Mouse (Mus musculus) c-Kit-positive CD71-positive TER-119-negative erythroid progenitor cells, embryonic 14.5 days (primary cell): ENCODE data around the gene Spire2.
"Not testable (repeated sequence)": the region's sequence is repeated elsewhere in the genome, so short reads cannot be mapped to it uniquely, and the experiment has no call there.

Experiments
- DNase-seq: peaks from one replicate; pipeline ENCODE4 v3.0.0-alpha.2; 2013; ENCODE audit warnings: low read depth

The Spire2 gene

DNA sequence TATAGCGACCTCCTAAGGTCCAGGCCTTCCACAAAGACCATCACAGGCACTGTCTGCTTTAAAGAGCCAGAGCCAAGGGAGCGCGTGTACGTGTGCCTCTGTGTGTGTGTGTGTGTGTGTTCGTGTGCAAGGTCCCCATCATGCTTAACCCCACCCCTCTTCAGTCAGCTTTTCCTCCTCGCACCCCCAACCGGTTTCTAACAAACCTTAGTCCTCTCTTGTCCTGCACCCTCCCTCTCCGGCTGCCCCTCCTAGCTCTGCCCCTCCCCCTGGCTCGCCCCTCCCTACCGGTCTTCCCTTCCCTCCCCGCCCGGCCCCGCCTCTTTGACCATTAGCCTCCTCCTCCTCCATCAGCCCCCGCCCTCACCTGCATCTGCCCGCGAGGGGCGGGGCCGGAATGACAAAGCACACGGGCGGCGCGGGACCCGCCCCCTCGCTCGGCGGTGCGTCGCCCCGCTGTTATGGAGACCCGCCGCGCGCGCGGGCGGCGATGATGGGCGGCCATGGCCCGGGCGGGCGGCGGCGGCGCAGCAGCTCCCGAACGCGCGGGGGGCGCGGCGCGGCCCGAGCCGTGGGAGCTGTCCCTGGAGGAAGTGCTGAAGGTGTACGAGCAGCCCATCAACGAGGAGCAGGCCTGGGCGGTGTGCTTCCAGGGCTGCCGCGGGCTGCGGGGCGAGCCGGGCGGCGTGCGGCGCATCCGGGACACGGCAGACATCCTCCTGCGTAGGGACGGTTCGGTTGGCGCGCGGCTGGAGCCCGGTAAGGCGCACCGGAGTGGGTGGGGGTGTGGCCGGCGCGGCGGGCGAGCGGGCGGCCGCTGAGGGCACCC lies at the start of gene Spire2:
Gene Spire2, plus strand, starts transcription at position 452 of the 829 bp plus-strand sequence.
- DNase-seq: peak; percentile 70

DNA sequence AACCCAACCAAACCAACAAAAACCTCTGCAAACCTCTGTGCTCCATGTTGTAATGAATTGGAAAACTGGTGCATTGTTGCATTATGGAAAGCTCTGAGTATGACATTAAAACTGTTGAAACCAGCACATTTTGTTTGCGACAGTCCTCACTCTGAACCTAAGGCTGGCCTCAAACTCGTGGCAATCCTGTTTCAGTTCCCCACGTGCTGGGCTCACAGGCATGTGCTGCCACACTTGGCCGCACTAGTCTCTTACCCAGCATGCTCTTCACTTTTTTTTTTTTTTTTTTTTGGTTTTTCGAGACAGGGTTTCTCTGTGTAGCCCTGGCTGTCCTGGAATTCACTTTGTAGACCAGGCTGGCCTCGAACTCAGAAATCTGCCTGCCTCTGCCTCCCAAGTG lies 49.5 kb upstream of the Spire2 start:
- not testable (repeated sequence) for DNase-seq

DNA sequence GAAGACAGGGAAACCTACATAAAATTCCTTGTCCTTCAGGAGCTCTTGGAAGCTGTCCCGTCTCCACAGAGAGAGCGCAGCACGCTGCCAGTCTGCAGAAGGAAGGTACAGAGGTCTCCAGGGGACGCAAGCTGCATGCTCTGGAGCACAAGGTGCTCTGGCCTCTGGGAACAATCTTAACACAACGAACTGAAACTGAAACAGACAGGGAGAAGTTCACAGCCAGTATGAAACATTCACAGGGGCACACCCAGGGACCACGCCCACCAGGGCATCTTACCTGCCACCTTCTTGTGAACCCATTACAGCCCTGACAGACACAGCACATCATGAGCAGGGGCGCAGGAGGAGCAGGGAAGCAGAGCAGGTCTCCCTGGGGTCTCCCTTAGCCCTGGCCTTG lies 48.5 kb upstream of the Spire2 start:
- DNase-seq: no peak

DNA sequence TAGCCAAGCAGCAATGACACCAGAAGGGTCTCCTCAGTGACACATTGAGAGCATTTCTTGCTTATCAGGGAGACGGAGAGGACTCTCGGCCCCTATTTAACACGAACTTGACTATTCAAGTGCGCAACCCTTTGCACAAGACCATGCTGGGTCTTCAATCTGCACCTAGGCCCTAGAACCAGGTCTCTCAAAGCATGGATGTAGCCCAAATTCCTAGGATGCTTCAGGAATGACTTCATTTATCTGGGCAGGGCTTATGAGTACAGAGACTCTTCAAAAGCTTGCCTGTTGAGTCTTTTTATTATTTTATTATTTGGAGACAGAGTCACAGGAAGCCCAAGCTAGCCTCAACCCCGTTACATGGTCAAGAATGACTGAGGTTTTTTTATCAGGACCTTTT lies 48.0 kb upstream of the Spire2 start:
- no peak for DNase-seq

DNA sequence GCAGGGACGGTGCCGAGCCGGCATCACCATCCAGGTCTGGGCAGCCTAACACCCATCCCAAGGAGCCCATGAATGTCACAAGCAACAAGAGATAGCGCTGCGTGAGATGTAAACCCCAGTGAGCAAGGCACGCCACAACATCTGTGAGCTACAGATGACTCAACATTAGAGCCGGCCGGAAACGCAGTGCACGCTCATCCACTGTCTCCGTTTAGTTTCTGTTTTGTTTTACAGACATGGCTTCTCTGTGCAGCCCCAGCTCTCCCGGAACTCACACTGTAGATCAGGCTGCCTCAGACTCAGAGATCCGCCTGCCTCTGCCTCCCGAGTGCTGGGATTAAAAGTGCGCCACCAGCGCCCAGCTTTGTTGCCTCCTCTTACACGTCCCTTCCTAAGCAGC lies 45.2 kb upstream of the Spire2 start:
- DNase-seq: no peak

DNA sequence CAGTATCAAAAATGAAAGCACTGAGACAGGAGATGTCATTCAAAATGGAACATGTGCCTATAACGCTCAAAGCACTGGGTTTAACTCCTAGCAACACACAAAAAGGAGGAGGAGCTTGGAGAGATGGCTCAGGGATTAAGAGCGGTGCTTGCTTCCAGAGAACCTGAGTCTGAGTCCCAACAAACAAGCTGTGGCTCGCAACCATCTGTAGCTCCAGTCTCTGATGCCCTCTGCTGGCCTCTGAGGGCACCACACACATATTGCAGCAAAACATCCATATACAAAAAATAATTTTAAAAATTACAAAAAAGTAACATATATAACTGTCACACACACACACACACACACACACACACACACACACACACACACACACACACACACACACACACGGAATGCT lies 42.3 kb upstream of the Spire2 start:
- DNase-seq: peak; percentile 23

DNA sequence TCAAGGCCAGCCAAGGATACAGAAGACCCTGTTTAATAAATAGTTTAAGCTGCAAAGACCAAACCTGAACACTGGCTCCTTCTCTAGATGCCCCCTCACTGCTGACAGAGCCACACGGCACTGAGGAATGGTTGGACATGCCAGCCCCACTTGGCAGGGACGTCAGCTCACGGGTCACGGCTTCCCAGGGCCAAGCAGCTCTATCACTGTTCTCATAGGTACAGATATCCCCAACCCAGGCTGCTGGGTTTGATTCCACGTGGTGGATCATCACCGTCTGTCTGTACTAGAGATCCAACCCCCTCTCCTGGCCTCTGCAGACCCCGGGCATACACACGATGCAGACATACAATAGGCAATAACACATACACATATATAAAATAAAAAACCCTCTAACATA lies 41.8 kb upstream of the Spire2 start:
- no peak for DNase-seq

DNA sequence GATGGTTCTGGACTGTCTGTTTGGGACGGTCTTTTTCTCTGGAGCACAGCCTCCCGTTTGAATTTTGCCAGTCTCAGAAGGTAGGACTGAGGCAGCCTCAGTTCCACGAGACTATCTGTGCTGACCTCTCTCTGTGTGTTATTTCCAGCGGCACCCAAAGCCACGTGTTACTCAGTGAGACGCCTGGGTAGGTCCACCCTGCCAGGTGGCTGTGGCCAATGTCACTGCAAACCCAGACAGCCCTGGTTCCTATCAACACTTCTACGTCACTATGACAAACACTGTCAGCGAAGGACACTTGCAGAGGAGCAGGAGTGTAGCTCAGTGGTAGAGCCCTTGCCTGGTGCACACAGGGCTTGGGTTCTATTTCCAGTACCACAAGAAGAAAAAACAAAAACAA lies 40.8 kb upstream of the Spire2 start:
- DNase-seq: no peak

DNA sequence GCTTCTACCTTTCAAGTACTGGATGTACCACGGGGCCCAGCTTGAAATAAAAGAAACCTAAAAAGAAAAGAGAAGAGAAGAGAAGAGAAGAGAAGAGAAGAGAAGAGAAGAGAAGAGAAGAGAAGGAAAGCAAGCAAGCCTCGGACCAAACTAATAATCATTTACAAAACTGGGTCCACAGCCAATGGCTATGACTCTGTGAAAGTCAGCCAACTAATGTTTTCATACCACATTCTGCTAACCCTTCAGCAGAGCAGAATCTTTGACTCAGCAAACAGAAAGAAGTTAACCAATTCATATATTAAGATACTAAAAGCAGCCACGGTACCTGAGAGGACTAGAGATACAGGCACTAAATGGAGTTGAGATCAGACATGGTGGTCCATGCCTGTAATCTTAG lies 40.2 kb upstream of the Spire2 start:
- no peak for DNase-seq

DNA sequence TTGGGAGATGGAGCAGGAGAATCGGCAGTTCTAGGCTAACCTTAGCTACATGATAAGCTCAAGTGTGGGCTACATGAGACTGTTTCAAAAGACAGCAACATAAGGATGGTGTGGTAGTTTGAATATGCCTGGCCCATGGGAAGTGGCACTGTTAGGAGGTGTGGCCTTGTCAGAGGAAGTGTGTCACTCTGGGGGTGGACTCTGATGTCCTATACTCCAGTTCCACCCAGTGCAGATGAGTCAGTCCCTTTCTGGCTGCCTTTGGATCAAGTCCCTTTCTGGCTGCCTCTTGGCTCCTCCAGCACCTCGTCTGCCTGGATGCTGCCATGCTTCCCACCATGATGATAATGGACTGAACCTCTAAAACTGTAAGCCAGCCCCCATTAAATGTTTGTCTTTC lies 39.7 kb upstream of the Spire2 start:
- no peak for DNase-seq

DNA sequence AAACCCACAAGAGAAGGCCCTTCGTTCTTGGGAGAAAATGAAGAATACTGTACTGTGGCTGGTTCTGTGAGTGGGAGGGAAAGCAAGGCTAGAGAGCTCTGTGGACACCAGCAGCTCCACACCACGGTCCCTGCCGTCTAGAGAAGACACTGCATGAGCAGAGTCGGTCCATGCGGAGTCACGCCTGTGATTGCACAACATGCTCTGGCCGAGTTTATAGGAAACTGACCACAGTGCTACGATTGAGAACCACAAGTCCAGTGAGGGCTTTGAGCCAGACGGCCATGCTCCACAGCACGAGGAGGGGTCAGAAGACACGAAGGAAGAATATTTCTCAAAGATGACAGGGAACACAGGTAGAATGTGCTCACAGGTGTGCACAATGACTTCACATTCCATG lies 34.2 kb upstream of the Spire2 start:
- DNase-seq: no peak

DNA sequence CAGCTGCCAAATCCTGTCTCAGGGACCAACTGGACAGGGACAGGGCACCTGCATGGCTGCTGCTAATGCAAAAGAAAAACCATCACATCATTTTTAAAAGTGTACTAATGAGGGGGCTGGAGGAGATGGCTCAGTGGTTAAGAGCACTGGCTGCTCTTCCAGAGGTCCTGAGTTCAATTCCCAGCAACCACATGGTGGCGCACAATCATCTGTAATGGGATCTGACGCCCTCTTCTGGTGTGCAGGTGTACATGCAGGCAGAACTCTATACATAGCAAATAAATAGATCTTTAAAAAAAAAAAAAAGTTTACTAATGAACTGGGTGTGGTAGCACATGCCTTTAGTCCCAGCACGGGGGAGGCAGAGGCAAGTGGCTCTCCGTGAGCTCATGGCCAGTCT lies 23.8 kb upstream of the Spire2 start:
- DNase-seq: no peak

DNA sequence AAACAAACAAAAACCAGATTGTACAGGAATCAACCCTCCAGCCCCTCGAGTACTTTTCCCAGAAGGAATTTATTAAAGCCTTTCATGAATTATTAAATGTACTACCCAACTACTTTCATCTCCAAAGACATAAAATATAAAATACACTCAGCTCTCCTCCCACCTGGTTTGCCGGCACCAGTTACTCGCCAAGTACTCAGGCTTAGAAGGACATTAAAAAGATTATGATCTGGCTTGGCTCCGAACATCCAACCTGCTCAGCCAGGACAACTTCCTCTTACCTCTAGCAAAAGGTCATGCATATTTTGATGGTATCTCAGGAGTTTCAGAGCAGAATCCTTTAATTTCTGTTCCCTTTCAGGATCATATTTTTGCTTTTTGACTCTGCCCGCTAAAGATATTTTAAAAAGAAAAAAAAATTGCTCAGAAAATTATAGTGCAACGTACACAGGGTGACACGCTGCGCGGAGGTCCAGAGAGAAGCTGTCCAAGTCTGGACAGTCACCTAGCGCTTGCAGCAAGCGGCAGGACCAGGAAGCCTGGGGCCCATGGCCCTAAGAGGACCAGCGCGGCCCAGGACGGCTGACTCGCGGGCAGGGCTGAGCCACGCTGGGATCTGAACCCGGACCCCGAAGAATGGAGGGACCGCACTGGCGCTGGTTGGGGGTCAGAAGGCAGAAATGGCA lies 14.6 kb upstream of the Spire2 start:
- DNase-seq: no peak

DNA sequence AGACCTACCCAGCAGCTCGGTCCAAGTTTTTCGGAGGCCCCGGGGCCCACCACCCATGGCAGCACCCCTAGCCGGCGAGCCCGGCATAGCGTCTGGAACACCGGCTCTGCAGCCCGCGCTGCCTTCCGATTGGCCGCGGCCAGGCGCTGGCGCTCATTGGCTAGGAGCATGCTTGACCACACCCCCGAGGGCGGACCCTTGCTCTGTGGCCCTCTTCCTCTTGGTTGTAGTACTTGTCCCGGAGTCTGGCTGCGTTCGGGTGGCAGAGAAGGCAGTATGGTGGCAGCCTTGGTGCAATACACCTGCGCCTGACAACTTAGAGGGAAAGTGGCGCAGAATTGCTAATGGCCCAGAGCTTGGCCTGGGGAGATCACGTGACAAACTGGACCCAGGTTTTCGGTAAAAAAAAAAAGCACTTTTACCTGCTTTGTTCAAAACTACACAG lies 14.0 kb upstream of the Spire2 start, which contains the start of gene Fanca:
Gene Fanca, minus strand, starts transcription at position 110 of the 445 bp plus-strand sequence.
- peak; percentile 93 for DNase-seq

DNA sequence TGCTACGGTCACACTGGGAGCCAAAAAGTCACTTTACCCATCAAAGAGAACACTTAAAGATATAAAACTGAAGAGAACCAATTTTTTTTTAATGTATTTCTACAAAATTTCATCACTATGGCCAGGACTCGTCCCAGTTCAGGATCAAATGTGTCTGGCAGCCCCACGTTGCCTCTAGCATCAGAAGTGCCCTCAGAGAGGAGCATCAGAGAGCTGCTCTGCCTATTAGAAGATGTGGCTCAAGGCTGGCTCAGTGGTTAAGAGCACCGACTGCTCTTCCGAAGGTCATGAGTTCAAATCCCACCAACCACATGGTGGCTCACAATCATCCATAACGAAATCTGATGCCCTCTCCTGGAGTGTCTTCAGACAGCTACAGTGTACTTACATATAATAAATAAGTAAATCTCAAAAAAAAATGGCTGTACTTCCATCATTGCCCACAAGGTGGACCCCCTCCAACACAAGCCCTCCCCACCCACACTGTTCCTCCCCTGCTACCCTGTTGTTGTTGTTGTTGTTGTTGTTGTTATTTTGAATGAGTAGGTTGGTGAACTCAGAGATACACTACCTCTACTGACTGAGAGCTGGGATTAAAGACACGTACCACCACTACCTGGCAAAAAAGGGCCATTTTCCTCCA lies 12.9 kb upstream of the Spire2 start:
- peak; percentile 66 for DNase-seq

DNA sequence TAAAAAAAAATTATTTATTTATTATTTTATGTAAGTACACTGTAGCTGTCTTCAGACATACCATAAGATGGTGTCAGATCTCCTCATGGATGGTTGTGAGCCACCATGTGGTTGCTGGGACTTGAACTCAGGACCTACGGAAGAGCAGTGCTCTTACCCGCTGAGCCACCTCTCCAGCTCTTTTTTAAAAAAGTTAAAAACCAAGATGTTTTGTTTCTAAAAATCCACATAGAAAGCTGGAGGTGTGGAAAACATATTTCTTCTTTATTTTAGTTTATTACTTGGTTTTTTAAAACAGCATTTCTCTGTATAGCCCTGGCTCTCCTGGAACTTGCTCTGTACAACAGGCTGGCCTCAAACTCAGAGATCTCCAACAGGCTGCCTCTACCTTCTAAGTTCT lies 4.0 kb upstream of the Spire2 start:
- DNase-seq: no peak

DNA sequence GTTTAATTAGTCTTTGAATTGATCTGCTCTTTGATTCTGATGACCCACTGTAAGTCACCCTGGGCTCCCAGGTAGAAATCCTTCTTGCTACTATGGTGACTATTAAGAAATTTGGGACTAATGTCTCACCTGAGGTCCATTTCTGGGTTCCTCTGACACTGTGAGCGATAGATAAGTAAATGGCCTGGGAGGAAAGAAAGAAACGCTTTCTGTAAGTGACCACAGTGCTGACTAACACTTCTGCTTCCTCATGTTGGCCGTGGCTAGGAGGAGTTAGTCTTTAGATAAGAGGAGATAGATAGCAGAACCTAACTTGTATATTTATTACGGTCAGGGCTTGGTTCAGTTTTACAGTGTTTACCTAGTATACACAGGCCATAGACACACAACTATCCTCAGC lies 3.2 kb upstream of the Spire2 start:
- DNase-seq: no peak

DNA sequence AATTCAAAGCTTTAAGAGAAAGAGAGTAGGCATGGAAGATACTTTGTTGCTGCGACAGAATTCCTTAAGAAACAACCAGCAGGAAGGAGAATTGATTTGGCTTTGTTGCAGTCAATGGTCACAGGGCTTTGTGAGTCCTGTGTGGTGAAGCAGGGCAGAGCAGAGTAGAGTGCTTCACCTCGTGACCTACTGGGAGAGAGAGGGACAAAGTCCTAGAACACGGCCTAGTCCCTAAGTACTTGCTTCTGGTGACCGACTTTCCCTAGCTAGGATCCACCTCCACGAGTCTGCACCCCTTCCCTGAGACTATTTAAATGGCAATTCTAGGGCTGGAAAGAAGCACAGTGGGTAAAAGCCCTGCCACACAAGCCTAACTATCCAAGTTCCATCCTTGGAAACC lies 2.6 kb upstream of the Spire2 start:
- no peak for DNase-seq

DNA sequence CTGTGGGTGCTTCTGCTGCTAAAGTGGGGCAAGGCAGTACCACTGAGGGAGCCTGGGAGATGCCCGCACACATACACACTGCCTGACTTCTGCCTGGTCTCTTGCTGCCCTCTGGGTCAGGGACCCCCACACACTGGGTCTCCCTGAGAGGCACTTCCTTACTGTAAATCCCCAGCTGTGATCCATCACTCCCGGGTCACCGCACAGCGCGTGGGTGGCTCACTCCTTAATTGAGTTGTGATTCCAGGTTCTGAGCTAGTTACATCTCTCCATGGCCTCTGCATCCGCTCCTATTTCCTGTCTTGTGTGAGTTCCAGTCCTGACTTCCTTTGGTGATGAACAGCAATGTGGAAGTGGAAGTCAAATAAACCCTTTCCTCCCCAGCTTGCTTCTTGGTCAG lies 1.8 kb upstream of the Spire2 start:
- DNase-seq: no peak

DNA sequence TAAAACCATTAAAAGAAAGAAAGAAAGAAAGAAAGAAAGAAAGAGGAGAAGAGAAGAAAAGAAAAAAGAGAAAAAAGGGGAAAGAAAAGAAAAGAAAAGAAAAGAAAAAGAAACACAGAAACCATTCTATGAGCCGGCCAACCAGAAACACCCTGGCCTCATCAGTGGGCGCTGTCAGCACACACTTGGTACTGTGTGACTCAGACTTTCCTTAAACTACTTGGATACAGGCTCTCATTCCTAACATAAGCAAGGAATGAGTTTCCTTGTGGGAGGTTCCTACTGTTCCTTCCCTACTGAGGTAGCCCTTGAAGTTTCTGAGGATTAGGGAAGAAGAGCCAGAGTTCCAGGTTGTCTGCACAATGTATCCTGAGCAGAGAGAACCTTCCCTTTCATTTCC lies 1.2 kb upstream of the Spire2 start:
- DNase-seq: no peak

DNA sequence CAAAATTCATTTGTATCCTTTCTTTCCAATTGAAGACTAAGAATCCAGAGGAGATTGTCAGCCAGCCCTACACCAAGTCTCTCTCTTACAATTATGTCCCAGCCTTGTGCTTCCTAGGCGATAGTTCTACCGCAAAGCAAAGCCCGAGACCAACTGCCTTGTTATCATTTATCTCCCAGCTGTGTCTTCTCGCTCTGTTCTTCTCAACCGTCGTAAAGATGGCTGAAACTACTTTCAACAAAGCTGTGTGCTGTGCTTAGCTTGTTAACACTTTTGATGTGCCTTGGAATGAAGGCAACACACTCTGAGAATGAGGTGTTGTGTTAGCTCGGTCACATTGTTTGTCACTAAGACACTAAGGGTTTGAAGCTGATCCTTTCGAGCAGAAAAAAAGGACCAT lies 703 bp upstream of the Spire2 start:
- peak; percentile 61 for DNase-seq

DNA sequence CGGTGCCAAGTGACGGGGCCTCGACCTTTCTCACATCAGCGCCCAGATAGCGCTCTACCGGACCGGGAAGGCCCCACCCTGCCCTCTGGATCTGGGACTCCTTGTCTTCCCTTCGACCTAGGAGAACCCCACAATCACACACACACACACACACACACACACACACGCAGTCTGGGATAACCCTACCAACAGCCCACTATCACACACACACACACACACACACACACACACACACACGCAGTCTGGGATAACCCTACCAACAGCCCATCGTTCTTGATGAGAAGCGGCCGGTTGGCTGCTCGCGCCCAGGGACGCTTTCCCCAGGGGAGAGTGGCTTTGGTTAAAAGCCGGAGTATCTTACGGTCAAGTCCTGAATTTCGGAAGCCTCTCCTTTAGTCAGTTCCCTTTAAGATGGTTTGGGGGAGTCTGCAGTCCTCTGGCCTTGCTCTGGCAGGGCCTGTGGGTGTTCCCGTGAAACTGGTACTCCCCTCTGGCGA lies 626 bp downstream of the Spire2 start:
- DNase-seq: no peak

DNA sequence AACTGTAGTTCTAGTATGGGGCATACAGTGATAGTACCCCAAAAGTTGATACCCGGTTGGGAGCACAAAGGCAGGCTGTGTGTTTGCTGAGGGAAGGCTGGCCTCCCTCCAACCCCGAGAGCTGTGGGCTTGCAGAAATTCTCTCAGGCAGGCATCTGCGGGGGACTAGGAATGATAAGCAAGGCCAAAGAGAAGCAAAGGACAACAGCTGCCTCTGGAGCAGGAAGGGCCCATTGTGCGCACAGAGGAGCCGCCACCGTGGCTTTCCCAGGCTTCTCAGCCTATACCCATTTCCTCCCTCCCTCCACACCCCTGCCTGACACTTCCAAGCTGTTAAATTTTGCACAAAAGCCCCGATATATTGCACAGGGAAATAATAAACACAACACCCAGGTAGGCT lies 1.4 kb downstream of the Spire2 start:
- DNase-seq: no peak
